Mouse (Mus musculus) spleen, adult 2 months (tissue): ENCODE data around the gene Trmu.
"Not testable (repeated sequence)": the region's sequence is repeated elsewhere in the genome, so short reads cannot be mapped to it uniquely, and the experiment has no call there.

Experiments used
- CTCF ChIP-seq: fragments of 200-500 bp; IDR thresholded peaks from 2 replicates; pipeline ENCODE4 v1.5.1; 2011; ENCODE audit warnings: mild to moderate bottlenecking, inconsistent platforms; ENCODE audit not compliant: insufficient read depth, insufficient read length, insufficient replicate concordance; ENCODE audit errors: extremely low read depth
- POLR2A ChIP-seq: fragments of 200-500 bp; IDR thresholded peaks from 2 replicates; pipeline ENCODE4 v1.6.1; 2011; ENCODE audit warnings: low read depth, low read length, inconsistent platforms

DNA sequence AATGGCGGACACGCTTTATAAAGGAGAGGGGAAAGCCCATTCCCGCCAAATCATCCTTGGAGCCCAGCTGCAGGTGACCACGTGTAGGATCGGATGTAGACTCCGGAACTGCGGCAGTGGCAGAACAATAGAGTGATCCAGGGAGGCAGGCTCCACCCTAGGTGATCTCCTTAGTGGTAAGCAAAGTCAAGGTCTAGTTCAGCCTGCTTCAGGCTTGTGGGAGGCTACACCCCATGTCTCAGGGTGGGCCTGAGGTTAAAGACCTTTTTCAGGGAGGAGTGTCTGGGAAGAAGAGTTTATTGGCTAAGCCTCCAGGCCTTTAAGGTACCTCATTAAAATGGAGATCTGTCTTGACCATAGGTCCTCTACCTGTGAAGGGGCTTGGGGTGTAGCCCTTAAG lies 13.2 kb upstream of the Trmu start:
- not testable (repeated sequence) for TF ChIP-seq CTCF, POLR2A
